Mouse (Mus musculus) heart, embryonic 13.5 days (tissue): ENCODE results near the gene Cyp26a1. TPM values are rescaled to one million over a fixed set of nuclear protein-coding genes. Genes with fewer than 3 reads are reported as not detected.

ENCODE experiments used
- ATAC-seq: fragments of 200-750 bp; cut with Nextera tagmentation; 2 replicates; pipeline ENCODE4 v1.8.0; 2017; ENCODE audit warnings: moderate TSS enrichment; ENCODE audit not compliant: insufficient number of reproducible peaks, low FRiP score, low TSS enrichment; ENCODE audit errors: extremely low read depth
- H3K27ac ChIP-seq: fragments of 300-500 bp; sonication (generic); replicated peaks from 2 replicates; pipeline ENCODE4 v1.5.1; 2015; ENCODE audit warnings: moderate library complexity, mild to moderate bottlenecking, inconsistent platforms
- H3K27me3 ChIP-seq: fragments of 300-500 bp; sonication (generic); replicated peaks from 2 replicates; pipeline ENCODE4 v1.6.1; 2015; ENCODE audit warnings: mild to moderate bottlenecking, inconsistent platforms
- H3K36me3 ChIP-seq: fragments of 300-500 bp; sonication (generic); 2 replicates; pipeline ENCODE4 v1.6.1; 2015; ENCODE audit warnings: mild to moderate bottlenecking, inconsistent platforms
- H3K4me1 ChIP-seq: fragments of 300-500 bp; sonication (generic); 2 replicates; pipeline ENCODE4 v1.6.1; 2015; ENCODE audit warnings: inconsistent platforms
- H3K4me2 ChIP-seq: fragments of 300-500 bp; sonication (generic); 2 replicates; pipeline ENCODE4 v1.6.1; 2015; ENCODE audit warnings: inconsistent platforms, mild to moderate bottlenecking, moderate library complexity
- H3K4me3 ChIP-seq: fragments of 300-500 bp; sonication (generic); 2 replicates; pipeline ENCODE4 v1.5.1; 2015; ENCODE audit warnings: moderate library complexity, mild to moderate bottlenecking, inconsistent platforms
- H3K9ac ChIP-seq: fragments of 300-500 bp; sonication (generic); 2 replicates; pipeline ENCODE4 v1.6.1; 2015; ENCODE audit warnings: inconsistent platforms, mild to moderate bottlenecking, moderate library complexity
- H3K9me3 ChIP-seq: fragments of 300-500 bp; sonication (generic); 2 replicates; pipeline ENCODE4 v1.6.1; 2016; ENCODE audit warnings: inconsistent platforms
- WGBS: fragments of 180-500 bp; shearing (Covaris S2); methylation state at CpG from one replicate; pipeline ENCODE4 v1.1.7; 2015; ENCODE audit warnings: mixed read lengths; 5-methylcytosine and 5-hydroxymethylcytosine counted together
- polyA plus RNA-seq: library from polyadenylated mRNA; unstranded; fragments of >200 nt; fragmentation: Nextera tagmentation; extraction: Ambion mirVana; gene quantifications from 2 replicates; pipeline ENCODE4 v1.2.1, GENCODE M21; 2015

The Cyp26a1 gene
- polyA plus RNA-seq, 1 experiment from 2014 or later: 0.78 TPM

- Histone ChIP-seq H3K4me1 (peaks cover 42% of the 10 kb centered on the region), H3K27ac (no peak overlapping the region), H3K9me3 (no peaks in the 10 kb centered on the region), H3K4me2 (no peak overlapping the region), H3K9ac (no peak overlapping the region), H3K4me3 (no peak overlapping the region), H3K36me3 (no peaks in the 10 kb centered on the region), H3K27me3 (peaks cover 97% of the 10 kb centered on the region)
- no peak for ATAC-seq
- WGBS: 27% methylated on average over 9 of the region's 9 CpGs
Measured at GRCm38 (mm10) chr19:37699711-37700110, 2.1 kb downstream of the Cyp26a1 start.

GRCm38 (mm10) chr19:37702377-37703076, 4.9 kb downstream of the Cyp26a1 start:
- Histone ChIP-seq H3K4me3 (no peak overlapping the region), H3K27me3 (peaks cover 84% of the 10 kb centered on the region), H3K4me1 (peaks cover 21% of the 10 kb centered on the region), H3K27ac (no peak overlapping the region), H3K36me3 (no peaks in the 10 kb centered on the region), H3K9me3 (no peaks in the 10 kb centered on the region), H3K4me2 (no peak overlapping the region), H3K9ac (no peak overlapping the region)
- no peak for ATAC-seq
- 36% methylated on average over 21 of the region's 21 CpGs for WGBS

- no peak overlapping the region for H3K9ac ChIP-seq
- no peak overlapping the region for H3K4me3 ChIP-seq
- no peak overlapping the region for H3K27ac ChIP-seq
- H3K36me3 ChIP-seq: no peaks in the 10 kb centered on the region
- H3K4me2 ChIP-seq: no peak overlapping the region
- WGBS: 4% methylated on average over 3 of the region's 3 CpGs
- peaks cover 69% of the 10 kb centered on the region for H3K27me3 ChIP-seq
- no peak for ATAC-seq
- H3K4me1 ChIP-seq: peaks cover 7% of the 10 kb centered on the region
- no peaks in the 10 kb centered on the region for H3K9me3 ChIP-seq
Measured at GRCm38 (mm10) chr19:37703902-37704509, 6.4 kb downstream of the Cyp26a1 start.

GRCm38 (mm10) chr19:37705722-37706121, 8.1 kb downstream of the Cyp26a1 start:
- ATAC-seq: no peak
- Histone ChIP-seq H3K27ac (no peak overlapping the region), H3K4me1 (0 out of 2 replicates have a peak, but pooled peaks cover 5% of the 10 kb centered on the region), H3K9ac (no peak overlapping the region), H3K4me2 (no peak overlapping the region), H3K27me3 (peaks cover 52% of the 10 kb centered on the region), H3K36me3 (no peaks in the 10 kb centered on the region), H3K9me3 (no peaks in the 10 kb centered on the region), H3K4me3 (no peak overlapping the region)
- WGBS: 83% methylated on average over 5 of the region's 5 CpGs

GRCm38 (mm10) chr19:37714681-37715080, 17.1 kb downstream of the Cyp26a1 start:
- Histone ChIP-seq H3K36me3 (no peaks in the 10 kb centered on the region), H3K27ac (no peak overlapping the region), H3K27me3 (no peaks in the 10 kb centered on the region), H3K4me2 (no peak overlapping the region), H3K9ac (no peak overlapping the region), H3K4me1 (no peaks in the 10 kb centered on the region), H3K4me3 (no peak overlapping the region), H3K9me3 (no peaks in the 10 kb centered on the region)
- no peak for ATAC-seq
- 55% methylated on average over 10 of the region's 10 CpGs for WGBS

- no peak for ATAC-seq
- no peak overlapping the region for H3K4me3 ChIP-seq
- no peaks in the 10 kb centered on the region for H3K36me3 ChIP-seq
- no peaks in the 10 kb centered on the region for H3K9me3 ChIP-seq
- H3K4me1 ChIP-seq: no peaks in the 10 kb centered on the region
- no peak overlapping the region for H3K4me2 ChIP-seq
- H3K27me3 ChIP-seq: no peaks in the 10 kb centered on the region
- WGBS: 32% methylated on average over 1 of the region's 1 CpGs
- no peak overlapping the region for H3K9ac ChIP-seq
- H3K27ac ChIP-seq: no peak overlapping the region
Measured at GRCm38 (mm10) chr19:37715980-37716379, 18.4 kb downstream of the Cyp26a1 start.

- no peak overlapping the region for H3K4me2 ChIP-seq
- ATAC-seq: no peak
- no peaks in the 10 kb centered on the region for H3K27me3 ChIP-seq
- H3K4me1 ChIP-seq: no peaks in the 10 kb centered on the region
- no peak overlapping the region for H3K4me3 ChIP-seq
- no peak overlapping the region for H3K27ac ChIP-seq
- no peaks in the 10 kb centered on the region for H3K9me3 ChIP-seq
- no peaks in the 10 kb centered on the region for H3K36me3 ChIP-seq
- no peak overlapping the region for H3K9ac ChIP-seq
- 74% methylated on average over 12 of the region's 12 CpGs for WGBS
Measured at GRCm38 (mm10) chr19:37716524-37717175, 19.1 kb downstream of the Cyp26a1 start.

- H3K9ac ChIP-seq: no peak overlapping the region
- WGBS: 12% methylated on average over 1 of the region's 1 CpGs
Measured at GRCm38 (mm10) chr19:37719166-37719565, 21.6 kb downstream of the Cyp26a1 start.

GRCm38 (mm10) chr19:37724591-37724990, 27.0 kb downstream of the Cyp26a1 start:
- Histone ChIP-seq H3K4me2 (no peak overlapping the region), H3K9ac (no peak overlapping the region), H3K9me3 (0 out of 2 replicates have a peak, but pooled peaks cover 3% of the 10 kb centered on the region), H3K27me3 (no peaks in the 10 kb centered on the region; the same call in 1 of the 2 replicates), H3K4me1 (no peaks in the 10 kb centered on the region), H3K4me3 (no peak overlapping the region), H3K36me3 (no peaks in the 10 kb centered on the region), H3K27ac (no peak overlapping the region)
- ATAC-seq: no peak
- 94% methylated on average over 5 of the region's 5 CpGs for WGBS

More at GRCm38 (mm10) chr19:37719166-37719565, 21.6 kb downstream of the Cyp26a1 start:
- Histone ChIP-seq H3K27ac (no peak overlapping the region), H3K4me2 (no peak overlapping the region), H3K27me3 (no peaks in the 10 kb centered on the region), H3K4me3 (no peak overlapping the region), H3K4me1 (no peaks in the 10 kb centered on the region), H3K36me3 (no peaks in the 10 kb centered on the region), H3K9me3 (no peaks in the 10 kb centered on the region)
- ATAC-seq: no peak

GRCm38 (mm10) chr19:37726585-37726984, 29.0 kb downstream of the Cyp26a1 start:
- H3K4me1 ChIP-seq: no peaks in the 10 kb centered on the region
- no peak overlapping the region for H3K4me2 ChIP-seq
- no peaks in the 10 kb centered on the region for H3K36me3 ChIP-seq
- WGBS: 78% methylated on average over 7 of the region's 7 CpGs
- no peak overlapping the region for H3K27ac ChIP-seq
- 0 out of 2 replicates have a peak, but pooled peaks cover 3% of the 10 kb centered on the region for H3K9me3 ChIP-seq
- no peaks in the 10 kb centered on the region; the same call in 1 of the 2 replicates for H3K27me3 ChIP-seq
- no peak overlapping the region for H3K4me3 ChIP-seq
- no peak overlapping the region for H3K9ac ChIP-seq
- ATAC-seq: no peak

GRCm38 (mm10) chr19:37727366-37727765, 29.8 kb downstream of the Cyp26a1 start:
- no peaks in the 10 kb centered on the region for H3K4me1 ChIP-seq
- no peak overlapping the region for H3K4me3 ChIP-seq
- H3K9ac ChIP-seq: no peak overlapping the region
- no peaks in the 10 kb centered on the region for H3K36me3 ChIP-seq
- no peak overlapping the region for H3K4me2 ChIP-seq
- H3K27ac ChIP-seq: no peak overlapping the region
- H3K9me3 ChIP-seq: 0 out of 2 replicates have a peak, but pooled peaks cover 3% of the 10 kb centered on the region
- 95% methylated on average over 2 of the region's 2 CpGs for WGBS
- no peaks in the 10 kb centered on the region; the same call in 1 of the 2 replicates for H3K27me3 ChIP-seq
- no peak for ATAC-seq
